Mouse (Mus musculus): ENCODE data around the gene Gnb1. TPM values are rescaled to one million over a fixed set of nuclear protein-coding genes. Genes with fewer than 3 reads are reported as not detected.
A peak's percentile ranks its signal among the peaks of the same experiment; 100 is the strongest.
"Not testable (repeated sequence)": the region's sequence is repeated elsewhere in the genome, so short reads cannot be mapped to it uniquely, and the experiment has no call there.

The Gnb1 gene
- polyA plus RNA-seq, 1 experiment, result 541 TPM

DNA sequence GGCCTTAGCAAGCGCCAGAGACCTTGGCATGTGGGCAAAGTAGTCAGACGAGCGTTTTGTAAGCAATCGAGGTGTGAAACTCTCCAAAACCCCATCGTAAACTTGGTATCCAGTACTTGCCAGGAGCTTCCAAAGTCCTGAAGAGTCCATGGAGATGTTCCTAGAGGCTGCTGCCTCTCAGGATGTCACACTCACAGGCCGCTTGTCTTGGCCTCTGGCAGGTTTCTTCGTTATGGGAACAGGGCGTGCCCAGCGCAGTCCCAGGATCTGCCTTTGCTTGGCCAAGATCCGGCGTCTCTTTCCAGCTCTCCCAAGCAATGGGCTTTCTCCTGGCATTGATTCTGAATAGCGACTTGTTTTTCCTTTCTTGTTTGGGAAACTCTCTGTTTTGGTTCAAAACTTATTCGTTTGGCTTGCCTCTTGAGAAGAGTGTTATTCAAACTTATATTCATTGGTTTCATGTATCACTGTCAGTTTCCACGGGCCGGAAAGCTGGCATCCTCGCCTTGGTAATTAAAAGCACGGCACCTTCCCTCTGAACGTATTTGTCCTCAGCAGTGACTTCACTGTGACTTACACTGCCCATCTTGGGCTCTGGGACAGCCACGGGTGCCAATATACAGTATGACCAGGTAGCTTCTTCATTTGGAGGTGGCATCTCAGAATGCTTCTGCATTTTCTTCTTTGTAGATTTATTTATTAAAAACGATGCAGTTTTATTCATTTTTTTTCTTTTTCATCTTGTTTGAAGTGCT is 73.3 kb downstream of the Gnb1 start:
- Histone ChIP-seq H3K4me1 (ENCODE audit: control insufficient read depth, insufficient read depth, low read length) (no peaks in the 10 kb centered on the region), H3K4me3 (ENCODE audit: low read depth, low read length) (peak overlapping the region; percentile 92), H3K36me3 (ENCODE audit: control insufficient read depth, insufficient read depth, low read length, poor library complexity, severe bottlenecking) (peaks cover 5% of the 10 kb centered on the region), H3K27ac (ENCODE audit: insufficient read depth, low read length) (peak overlapping the region; percentile 24), H3K27me3 (ENCODE audit: control insufficient read depth, insufficient read depth, low read length, poor library complexity, severe bottlenecking) (no peaks in the 10 kb centered on the region), H3K9ac (ENCODE audit: low read depth, poor library complexity, severe bottlenecking) (peak overlapping the region; percentile 72), H3K9me3 (replicated peaks; ENCODE audit: control insufficient read depth, insufficient read depth, low read length, poor library complexity, severe bottlenecking) (no peaks in the 10 kb centered on the region)
- TF ChIP-seq POLR2A (IDR thresholded peaks at IDR 0.05; ENCODE audit: insufficient read depth, low read length) (no peak), EP300 (IDR thresholded peaks at IDR 0.05; ENCODE audit: insufficient read depth, low read depth, low read length) (no peak), CTCF (IDR thresholded peaks at IDR 0.05; ENCODE audit: low read depth, low read length) (no peak)

DNA sequence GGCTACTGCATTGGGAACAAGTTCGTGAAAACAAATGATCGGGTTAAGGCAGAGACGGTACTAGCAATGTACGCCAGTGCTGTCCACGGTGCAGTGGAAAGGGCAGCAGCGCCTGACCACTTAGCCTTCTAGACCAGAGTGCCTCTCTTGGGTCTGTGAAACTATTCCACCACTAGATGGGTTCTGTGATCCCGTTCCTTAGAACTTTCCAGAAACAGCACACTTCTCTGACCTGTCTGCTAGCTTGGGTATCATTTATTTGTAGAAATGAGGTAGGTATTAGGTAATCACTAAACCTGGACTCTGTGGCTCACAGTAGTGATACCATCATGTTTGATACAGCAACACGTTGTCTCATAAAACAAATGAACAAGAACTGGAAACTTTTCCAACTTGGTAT is 75.4 kb downstream of the Gnb1 start:
- TF ChIP-seq CTCF (IDR thresholded peaks at IDR 0.05; ENCODE audit: low read depth, low read length) (no peak), POLR2A (IDR thresholded peaks at IDR 0.05; ENCODE audit: insufficient read depth, low read length) (no peak), EP300 (IDR thresholded peaks at IDR 0.05; ENCODE audit: insufficient read depth, low read depth, low read length) (no peak)
- Histone ChIP-seq H3K9ac (ENCODE audit: low read depth, poor library complexity, severe bottlenecking) (no peak overlapping the region), H3K27me3 (ENCODE audit: control insufficient read depth, insufficient read depth, low read length, poor library complexity, severe bottlenecking) (no peaks in the 10 kb centered on the region), H3K9me3 (replicated peaks; ENCODE audit: control insufficient read depth, insufficient read depth, low read length, poor library complexity, severe bottlenecking) (no peaks in the 10 kb centered on the region), H3K36me3 (ENCODE audit: control insufficient read depth, insufficient read depth, low read length, poor library complexity, severe bottlenecking) (no peaks in the 10 kb centered on the region), H3K27ac (ENCODE audit: insufficient read depth, low read length) (no peak overlapping the region), H3K4me1 (ENCODE audit: control insufficient read depth, insufficient read depth, low read length) (no peaks in the 10 kb centered on the region), H3K4me3 (ENCODE audit: low read depth, low read length) (no peak overlapping the region)

DNA sequence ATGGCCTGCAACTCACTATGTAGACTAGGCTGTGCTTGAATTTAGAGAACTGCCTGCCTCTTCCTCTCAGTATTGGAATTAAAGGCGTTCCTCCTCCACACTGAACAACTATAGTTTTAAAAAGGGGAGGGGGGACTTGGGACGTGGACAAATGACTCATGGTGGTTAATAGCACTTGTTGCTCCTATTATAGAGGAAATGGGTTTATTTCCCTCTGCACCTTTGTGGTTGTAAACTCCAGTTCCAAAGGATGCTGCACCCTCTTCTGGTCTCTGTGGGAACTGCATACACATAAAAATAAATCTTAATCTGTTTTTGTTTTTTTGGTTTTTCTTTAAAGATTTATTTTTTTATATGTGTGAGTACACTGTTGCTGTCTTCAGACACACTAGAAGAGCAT is 77.0 kb downstream of the Gnb1 start:
- H3K36me3 ChIP-seq (ENCODE audit: control insufficient read depth, insufficient read depth, low read length, poor library complexity, severe bottlenecking), result no peaks in the 10 kb centered on the region
- H3K27me3 ChIP-seq (ENCODE audit: control insufficient read depth, insufficient read depth, low read length, poor library complexity, severe bottlenecking), result no peaks in the 10 kb centered on the region
- no peaks in the 10 kb centered on the region for H3K9me3 ChIP-seq (replicated peaks; ENCODE audit: control insufficient read depth, insufficient read depth, low read length, poor library complexity, severe bottlenecking)
- TF ChIP-seq CTCF (IDR thresholded peaks at IDR 0.05; ENCODE audit: low read depth, low read length) (no peak), POLR2A (IDR thresholded peaks at IDR 0.05; ENCODE audit: insufficient read depth, low read length) (no peak), EP300 (IDR thresholded peaks at IDR 0.05; ENCODE audit: insufficient read depth, low read depth, low read length) (no peak)
- H3K4me3 ChIP-seq (ENCODE audit: low read depth, low read length), result no peak overlapping the region
- H3K4me1 ChIP-seq (ENCODE audit: control insufficient read depth, insufficient read depth, low read length), result no peaks in the 10 kb centered on the region
- H3K27ac ChIP-seq (ENCODE audit: insufficient read depth, low read length), result no peak overlapping the region
- no peak overlapping the region for H3K9ac ChIP-seq (ENCODE audit: low read depth, poor library complexity, severe bottlenecking)

DNA sequence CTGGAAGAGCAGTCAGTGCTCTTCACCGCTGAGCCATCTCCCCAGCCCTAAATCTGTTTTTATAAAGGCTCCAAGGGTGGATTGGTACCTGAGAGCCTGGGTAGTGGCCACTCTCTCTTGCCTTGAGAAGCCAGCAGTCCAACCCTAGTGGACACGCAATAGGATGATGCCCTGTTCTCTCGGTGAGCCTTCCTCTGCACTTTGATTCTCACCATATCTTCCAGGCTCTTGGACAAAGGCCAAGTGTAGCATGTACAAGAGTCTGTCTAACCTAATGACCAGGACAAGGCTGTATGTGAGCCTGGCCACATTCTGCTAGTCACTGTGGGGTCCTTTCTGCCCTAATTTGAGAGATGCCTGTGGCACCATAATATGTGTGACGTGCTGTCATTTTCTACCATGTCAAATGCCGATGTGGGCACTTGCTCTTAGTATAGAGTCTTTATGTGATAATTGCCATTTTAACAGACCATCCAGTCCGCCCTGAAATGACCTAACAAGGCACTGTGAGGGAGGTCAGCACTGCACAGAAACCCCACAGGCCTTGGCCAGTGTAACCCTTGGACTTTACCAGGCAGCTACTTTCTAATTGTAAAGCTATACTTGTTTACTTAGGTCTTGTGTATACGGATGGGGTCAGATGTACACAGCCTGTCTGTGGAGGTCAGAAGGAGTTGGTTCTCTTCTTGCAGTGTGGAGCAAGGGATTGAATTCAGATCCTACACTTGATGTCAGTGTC is 77.6 kb downstream of the Gnb1 start:
- Histone ChIP-seq H3K4me3 (ENCODE audit: low read depth, low read length) (no peak overlapping the region), H3K9ac (ENCODE audit: low read depth, poor library complexity, severe bottlenecking) (no peak overlapping the region), H3K27ac (ENCODE audit: insufficient read depth, low read length) (no peak overlapping the region), H3K36me3 (ENCODE audit: control insufficient read depth, insufficient read depth, low read length, poor library complexity, severe bottlenecking) (no peaks in the 10 kb centered on the region), H3K27me3 (ENCODE audit: control insufficient read depth, insufficient read depth, low read length, poor library complexity, severe bottlenecking) (no peaks in the 10 kb centered on the region), H3K9me3 (replicated peaks; ENCODE audit: control insufficient read depth, insufficient read depth, low read length, poor library complexity, severe bottlenecking) (no peaks in the 10 kb centered on the region), H3K4me1 (ENCODE audit: control insufficient read depth, insufficient read depth, low read length) (no peaks in the 10 kb centered on the region)
- TF ChIP-seq EP300 (IDR thresholded peaks at IDR 0.05; ENCODE audit: insufficient read depth, low read depth, low read length) (no peak), CTCF (IDR thresholded peaks at IDR 0.05; ENCODE audit: low read depth, low read length) (no peak), POLR2A (IDR thresholded peaks at IDR 0.05; ENCODE audit: insufficient read depth, low read length) (no peak)

DNA sequence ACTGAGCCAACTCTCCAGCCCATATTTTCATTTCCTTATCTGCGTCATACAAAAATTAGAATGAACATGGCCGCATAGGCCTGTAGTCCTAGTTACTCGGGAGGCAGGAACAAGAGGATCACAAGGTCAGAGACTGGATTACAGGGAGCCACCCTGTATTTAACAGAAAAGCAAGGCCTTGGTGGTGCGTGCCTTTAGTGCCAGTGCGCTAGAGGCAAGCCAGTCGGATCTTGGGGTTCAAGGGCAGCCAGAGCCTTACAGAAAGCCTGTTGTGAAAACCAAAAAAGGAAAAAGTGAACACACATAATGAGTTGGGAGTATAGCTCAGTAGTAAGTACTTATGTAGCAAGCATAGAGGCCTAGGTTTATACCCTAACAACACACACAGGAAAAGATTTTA is 78.7 kb downstream of the Gnb1 start:
- TF ChIP-seq EP300 (IDR thresholded peaks at IDR 0.05; ENCODE audit: insufficient read depth, low read depth, low read length), result no peak
- TF ChIP-seq CTCF (IDR thresholded peaks at IDR 0.05; ENCODE audit: low read depth, low read length), result no peak
- no peak for TF ChIP-seq POLR2A (IDR thresholded peaks at IDR 0.05; ENCODE audit: insufficient read depth, low read length)
- no peaks in the 10 kb centered on the region for H3K9me3 ChIP-seq (replicated peaks; ENCODE audit: control insufficient read depth, insufficient read depth, low read length, poor library complexity, severe bottlenecking)
- no peaks in the 10 kb centered on the region for H3K36me3 ChIP-seq (ENCODE audit: control insufficient read depth, insufficient read depth, low read length, poor library complexity, severe bottlenecking)
- no peaks in the 10 kb centered on the region for H3K4me1 ChIP-seq (ENCODE audit: control insufficient read depth, insufficient read depth, low read length)
- H3K9ac ChIP-seq (ENCODE audit: low read depth, poor library complexity, severe bottlenecking), result no peak overlapping the region
- no peaks in the 10 kb centered on the region for H3K27me3 ChIP-seq (ENCODE audit: control insufficient read depth, insufficient read depth, low read length, poor library complexity, severe bottlenecking)
- no peak overlapping the region for H3K4me3 ChIP-seq (ENCODE audit: low read depth, low read length)
- no peak overlapping the region for H3K27ac ChIP-seq (ENCODE audit: insufficient read depth, low read length)

DNA sequence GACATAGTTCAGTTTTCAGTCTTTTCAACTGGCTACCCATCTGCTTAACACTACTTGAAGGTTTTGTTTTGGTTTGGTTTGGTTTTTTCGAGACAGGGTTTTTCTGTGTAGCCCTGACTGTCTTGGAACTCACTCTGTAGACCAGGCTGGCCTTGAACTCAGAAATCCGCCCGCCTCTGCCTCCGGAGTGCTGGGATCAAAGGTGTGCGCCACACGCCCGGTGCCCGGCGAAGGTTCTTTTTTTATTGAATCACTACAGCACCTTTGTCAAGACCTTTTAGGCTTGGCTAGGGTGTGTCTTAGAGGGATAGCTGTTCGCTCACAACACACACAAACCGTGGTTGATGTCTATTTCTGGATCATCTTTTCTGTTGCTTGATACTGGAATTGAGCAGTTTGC is 79.2 kb downstream of the Gnb1 start:
- H3K27ac ChIP-seq (ENCODE audit: insufficient read depth, low read length), result not testable (repeated sequence)

More for the DNA sequence above, 79.2 kb downstream of the Gnb1 start:
- H3K27me3 ChIP-seq (ENCODE audit: control insufficient read depth, insufficient read depth, low read length, poor library complexity, severe bottlenecking); H3K4me3 ChIP-seq (ENCODE audit: low read depth, low read length); H3K36me3 ChIP-seq (ENCODE audit: control insufficient read depth, insufficient read depth, low read length, poor library complexity, severe bottlenecking); H3K4me1 ChIP-seq (ENCODE audit: control insufficient read depth, insufficient read depth, low read length); H3K9ac ChIP-seq (ENCODE audit: low read depth, poor library complexity, severe bottlenecking); H3K9me3 ChIP-seq (replicated peaks; ENCODE audit: control insufficient read depth, insufficient read depth, low read length, poor library complexity, severe bottlenecking): not testable (repeated sequence)
